Mouse (Mus musculus) spleen, postnatal 4 days (tissue): ENCODE measurements around the gene Gm11937.
"Not testable (repeated sequence)": the region's sequence is repeated elsewhere in the genome, so short reads cannot be mapped to it uniquely, and the experiment has no call there.

ENCODE experiments used
- DNase-seq, 2 experiments: peaks; one replicate each; pipeline ENCODE4 v3.0.0; 2022; ENCODE audit warnings: low spot score in 2 of 2

Gene Gm11937

DNA sequence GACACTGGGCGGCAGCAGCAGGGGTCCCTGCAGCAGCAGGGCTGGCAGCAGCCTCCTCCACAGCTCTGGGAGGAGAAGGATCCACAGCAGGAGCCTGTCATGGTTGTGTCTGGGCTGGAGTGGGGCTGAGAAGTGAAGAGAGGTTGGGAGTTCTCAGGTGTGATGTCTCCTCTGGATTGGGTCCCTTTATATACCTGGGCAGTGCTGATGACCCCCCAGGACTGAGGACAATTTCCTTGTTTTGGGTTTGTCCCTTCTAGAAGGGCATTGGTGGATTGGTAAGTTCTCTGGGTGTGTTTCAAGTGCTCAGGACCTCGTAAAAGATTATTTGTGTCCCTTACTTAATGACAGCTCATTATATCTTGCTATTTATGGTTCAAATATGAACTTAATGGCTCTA, at the start of gene Gm11937:
Gene Gm11937, minus strand, starts transcription at position 101 of the 400 bp plus-strand sequence.
- not testable (repeated sequence) for DNase-seq

DNA sequence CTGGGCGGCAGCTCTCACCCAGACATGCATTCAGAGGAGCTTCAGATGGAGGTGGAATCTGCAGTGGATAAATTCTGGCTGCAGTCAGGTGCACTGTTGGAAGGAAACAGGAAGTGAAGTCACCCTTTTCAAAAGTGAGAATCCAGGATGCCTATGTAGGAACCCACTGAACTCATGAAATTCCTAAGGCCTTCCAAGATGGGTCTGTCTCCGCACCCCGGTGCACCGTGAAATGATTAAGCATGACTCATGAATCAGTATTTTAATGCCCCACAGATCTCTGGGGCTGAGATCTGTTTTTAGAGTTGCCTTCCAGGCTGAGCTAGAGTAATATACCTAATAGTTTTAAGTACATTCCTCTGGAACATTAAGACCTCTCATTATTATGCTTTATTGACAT, 49.3 kb upstream of the Gm11937 start:
- no peak for DNase-seq

DNA sequence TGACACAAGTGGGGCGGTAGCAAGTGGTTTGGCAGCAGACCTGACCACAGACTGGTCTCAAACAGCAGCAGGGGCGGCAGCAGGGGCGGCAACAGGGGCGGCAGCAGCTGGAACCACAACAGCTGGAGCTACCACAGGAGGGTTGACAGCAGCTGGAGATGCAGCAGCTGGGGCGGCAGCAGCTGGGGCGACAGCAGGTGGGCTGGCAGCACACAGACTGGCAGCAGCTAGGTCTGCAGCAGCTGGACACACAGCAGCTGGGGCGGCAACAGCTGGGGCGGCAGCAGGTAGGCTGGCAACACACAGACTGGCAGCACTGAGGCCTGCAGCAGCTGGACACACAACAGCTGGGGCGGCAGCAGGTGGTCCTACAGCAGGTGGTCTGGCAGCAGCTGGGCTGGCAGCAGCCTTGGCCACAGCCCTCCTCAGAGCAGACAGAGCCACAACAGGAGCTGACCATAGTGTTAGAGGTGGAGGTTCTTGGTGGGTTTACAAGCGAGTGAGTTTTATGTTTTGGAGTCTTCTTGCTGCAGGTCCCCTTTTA, 48.5 kb upstream of the Gm11937 start, which contains the start of gene Gm11563:
Gene Gm11563, minus strand, starts transcription at position 494 of the 544 bp plus-strand sequence.
- not testable (repeated sequence) for DNase-seq

DNA sequence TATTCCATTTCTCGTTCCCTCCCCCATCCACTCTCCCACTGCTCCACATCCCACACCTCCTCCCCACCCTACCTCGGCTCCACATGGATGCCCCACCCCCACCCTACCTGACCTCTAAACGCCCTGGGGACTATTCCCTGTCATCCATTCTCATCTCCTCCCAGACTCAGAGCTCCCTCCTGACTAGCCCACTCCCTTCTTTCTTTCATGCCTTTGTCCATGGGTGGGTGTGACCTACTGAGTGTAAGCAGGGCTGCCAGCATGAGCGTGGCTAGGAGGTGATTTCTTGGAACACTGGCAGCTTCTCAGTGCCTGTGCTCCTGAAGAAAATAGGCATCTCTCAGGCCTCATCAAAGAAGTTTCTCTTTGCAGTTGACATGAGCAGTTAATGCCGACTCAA, 47.1 kb upstream of the Gm11937 start:
- DNase-seq, result no peak

DNA sequence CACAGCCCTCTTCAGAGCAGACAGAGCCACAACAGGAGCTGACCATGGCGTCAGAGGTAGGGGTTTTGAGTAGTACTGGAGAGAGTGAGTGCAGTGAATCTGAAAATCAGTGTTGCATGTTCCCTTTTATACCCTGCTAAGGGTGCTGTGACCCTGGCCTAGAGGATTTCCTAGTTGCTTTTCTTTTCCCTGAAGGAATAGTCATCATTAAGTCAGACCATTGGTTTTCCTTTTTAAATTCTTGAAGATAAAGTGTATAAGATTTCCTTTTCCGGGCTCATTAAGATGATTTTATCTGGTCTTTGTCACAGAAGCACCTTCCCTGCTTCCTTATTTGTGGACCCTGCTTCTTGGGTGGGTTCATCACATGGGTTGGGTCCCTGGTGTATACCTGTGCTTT, 40.1 kb upstream of the Gm11937 start, which contains the start of gene Gm11555:
Gene Gm11555, minus strand, starts transcription at position 101 of the 400 bp plus-strand sequence.
- no peak for DNase-seq

DNA sequence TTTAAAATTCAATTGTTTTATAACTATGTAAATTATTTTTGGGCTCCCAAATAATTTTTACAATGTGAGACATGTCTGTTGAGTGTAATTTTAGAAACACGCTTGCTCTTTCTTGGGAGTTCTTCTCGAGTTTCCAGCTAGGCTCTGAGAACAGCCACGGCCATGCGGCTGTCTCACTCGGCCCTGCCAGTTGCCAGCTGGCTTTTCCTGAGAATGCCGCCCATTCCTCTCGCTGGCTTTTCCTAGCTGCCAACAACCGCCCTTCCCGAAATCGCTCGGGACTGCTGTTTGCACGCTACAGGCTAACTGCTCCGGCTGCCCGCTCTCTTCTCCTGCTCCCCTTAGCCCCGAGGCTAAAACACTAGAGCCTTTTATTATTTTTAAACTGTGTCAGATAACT, 36.5 kb upstream of the Gm11937 start:
- no peak for DNase-seq

DNA sequence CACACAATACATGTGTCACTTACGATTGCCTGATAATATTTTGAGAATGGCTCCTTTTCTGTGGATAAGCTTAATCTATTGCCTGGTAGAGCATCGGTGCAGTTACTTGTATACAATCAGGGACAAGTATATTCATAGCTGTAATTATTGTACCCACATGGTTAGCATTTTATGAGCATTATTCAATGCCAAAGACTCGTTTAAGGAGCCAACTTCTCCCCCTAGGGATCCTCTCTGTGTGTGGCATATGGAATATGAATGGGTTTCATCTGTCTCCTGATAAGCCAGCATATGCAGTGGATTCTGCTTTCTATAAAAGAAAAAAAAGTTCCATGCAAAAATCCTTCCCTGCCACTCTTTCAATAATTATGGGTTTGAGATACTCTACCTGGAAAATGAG, 34.4 kb upstream of the Gm11937 start:
- DNase-seq, result no peak

DNA sequence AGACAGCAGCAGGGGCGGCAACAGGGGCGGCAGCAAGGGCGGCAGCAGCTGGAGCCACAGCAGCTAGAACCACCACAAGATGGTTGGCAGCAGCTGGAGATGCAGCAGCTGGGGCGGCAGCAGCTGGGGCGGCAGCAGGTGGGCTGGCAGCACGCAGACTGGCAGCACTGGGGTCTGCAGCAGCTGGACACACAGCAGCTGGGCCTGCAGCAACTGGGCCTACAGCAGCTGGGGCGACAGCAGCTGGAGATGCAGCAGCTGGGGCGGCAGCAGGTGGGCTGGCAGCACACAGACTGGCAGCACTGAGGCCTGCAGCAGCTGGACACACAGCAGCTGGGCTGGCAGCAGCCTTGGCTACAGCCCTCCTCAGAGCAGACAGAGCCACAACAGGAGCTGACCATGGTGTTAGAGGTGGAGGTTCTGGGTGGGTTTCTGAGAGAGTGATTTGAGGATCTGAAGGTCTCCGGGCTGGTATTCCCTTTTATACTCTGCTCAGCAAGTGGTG, 33.7 kb upstream of the Gm11937 start, which contains the start of gene Krtap4-7:
Gene Krtap4-7, minus strand, starts transcription at position 455 of the 505 bp plus-strand sequence.
- not testable (repeated sequence) for DNase-seq

DNA sequence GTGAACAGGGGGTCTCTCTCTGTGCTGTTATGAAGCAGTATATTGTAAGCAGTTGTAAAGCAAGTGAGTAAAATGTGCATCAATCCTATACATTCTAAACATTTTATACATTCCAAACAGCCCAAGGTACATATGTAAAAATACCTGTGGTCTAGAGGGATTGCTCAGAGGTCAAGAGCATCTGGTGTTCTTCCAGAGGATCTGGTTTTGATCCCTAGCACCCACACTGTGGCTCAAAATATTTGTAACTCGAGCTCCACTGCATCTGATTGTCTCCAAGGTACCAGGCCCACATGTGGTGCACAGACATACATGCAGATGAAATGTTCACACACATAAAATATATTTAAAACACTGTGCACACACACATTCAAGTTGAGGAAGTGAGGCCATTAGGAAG, 30.9 kb upstream of the Gm11937 start:
- DNase-seq, result no peak

DNA sequence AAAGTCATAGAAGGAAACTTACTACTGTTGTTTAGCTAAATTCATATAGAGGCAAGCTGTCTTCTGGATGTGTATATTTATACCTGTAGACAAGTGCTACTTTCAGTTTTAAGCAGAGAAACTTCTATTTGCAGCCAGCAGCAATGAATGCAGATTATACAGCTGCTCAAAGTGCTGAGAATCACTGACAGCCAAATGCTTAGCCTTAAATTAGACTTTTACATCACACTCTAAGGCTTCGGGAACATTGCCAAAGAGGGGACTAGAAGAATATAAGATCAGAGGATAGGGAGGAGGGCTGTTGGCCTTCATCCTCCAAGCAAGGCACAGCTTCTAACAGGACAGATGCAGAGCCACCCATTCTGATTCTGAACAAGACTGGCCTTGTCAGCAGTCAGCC, 27.1 kb upstream of the Gm11937 start:
- DNase-seq, result no peak

DNA sequence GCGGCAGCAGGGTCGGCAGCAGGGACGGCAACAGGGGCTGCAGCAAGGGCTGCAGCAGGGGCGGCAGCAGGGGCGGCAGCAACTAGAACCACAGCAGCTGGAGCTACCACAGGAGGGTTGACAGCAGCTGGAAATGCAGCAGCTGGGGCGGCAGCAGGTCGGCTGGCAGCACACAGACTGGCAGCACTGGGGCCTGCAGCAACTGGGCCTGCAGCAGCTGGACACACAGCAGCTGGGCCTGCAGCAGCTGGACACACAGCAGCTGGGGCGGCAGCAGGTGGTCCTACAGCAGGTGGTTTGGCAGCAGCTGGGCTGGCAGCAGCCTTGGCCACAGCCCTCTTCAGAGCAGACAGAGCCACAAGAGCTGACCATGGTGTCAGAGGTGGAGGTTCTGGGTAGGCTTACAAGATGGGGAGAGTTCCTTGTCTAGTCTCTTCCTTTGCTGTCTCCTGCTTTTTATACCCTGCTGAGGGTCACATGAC, 24.7 kb upstream of the Gm11937 start, which contains the start of gene Krtap4-2:
Gene Krtap4-2, minus strand, starts transcription at position 432 of the 482 bp plus-strand sequence.
- DNase-seq, result no peak

DNA sequence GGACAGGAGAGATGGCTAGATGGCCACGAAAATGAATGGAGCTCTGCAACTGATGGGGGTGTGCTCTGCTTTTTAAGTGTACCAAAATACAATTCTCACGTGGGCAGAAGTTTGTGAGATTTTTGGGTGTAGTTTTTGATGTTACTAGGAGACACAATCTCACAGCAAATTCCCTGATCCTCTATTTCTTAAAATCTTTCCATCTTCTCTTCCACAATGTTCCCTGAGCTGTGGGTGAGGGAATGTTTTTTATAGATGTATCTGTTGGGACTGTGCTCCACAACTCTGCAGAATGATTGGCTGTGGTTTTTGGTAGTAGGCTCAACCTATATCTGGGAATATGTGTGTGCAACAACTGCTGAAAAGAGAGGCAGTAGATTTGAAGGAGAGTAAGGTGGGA, 23.3 kb upstream of the Gm11937 start:
- no peak for DNase-seq

DNA sequence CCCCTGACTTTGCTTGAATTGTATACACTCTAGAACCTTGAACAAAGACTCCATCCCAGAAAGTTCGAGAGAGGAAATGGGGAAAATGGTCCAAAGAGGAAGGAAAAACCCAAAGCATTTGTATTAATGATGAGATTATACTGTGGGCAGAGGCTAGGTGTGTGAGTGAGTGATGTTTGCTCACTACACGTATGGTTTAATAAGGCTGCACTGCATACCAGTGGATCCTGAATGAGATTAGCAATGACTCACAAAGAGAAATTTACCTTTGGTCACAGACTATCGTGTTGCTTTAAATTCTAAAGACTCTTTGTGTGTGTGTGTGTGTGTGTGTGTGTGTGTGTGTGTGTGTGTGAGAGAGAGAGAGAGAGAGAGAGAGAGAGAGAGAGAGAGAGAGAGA, 20.9 kb upstream of the Gm11937 start:
- no peak for DNase-seq

DNA sequence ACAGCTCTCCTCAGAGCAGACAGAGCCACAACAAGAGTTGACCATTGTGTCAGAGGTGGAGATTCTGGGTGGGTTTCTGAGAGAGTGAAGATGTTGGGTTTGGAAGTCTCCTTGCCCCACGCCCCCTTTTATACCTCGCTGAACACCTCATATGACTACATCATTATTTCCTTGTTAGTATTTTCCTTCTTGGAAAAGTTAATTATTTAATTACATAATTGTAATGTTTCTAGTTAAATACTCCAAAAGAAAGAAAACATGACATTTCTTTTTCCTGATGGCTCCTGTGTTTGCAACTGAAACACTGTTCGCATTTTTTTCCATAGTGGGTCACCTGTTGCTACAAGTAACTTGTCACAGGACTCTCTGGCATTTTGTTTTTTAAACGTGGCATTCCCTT, 18.1 kb upstream of the Gm11937 start, which contains the start of gene Krtap4-1:
Gene Krtap4-1, minus strand, starts transcription at position 101 of the 400 bp plus-strand sequence.
- DNase-seq, result no peak

DNA sequence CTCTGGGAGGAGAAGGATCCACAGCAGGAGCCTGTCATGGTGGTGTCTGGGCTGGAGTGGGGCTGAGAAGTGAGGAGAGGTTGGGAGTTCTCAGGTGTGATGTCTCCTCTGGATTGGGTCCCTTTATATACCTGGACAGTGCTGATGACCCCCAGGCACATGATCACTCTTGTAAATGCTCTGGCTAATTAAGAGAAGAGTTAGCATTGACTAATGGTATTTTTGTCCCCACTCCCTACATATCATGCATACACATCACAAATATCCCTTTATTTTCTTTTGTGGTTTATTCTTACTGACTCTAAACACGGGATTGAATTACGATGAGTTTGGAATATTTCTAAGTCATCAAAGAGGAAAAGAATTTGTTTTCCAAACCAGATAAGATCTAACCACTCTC, 10.3 kb upstream of the Gm11937 start, which contains the start of gene Gm11562:
Gene Gm11562, minus strand, starts transcription at position 101 of the 400 bp plus-strand sequence.
- DNase-seq, result no peak

DNA sequence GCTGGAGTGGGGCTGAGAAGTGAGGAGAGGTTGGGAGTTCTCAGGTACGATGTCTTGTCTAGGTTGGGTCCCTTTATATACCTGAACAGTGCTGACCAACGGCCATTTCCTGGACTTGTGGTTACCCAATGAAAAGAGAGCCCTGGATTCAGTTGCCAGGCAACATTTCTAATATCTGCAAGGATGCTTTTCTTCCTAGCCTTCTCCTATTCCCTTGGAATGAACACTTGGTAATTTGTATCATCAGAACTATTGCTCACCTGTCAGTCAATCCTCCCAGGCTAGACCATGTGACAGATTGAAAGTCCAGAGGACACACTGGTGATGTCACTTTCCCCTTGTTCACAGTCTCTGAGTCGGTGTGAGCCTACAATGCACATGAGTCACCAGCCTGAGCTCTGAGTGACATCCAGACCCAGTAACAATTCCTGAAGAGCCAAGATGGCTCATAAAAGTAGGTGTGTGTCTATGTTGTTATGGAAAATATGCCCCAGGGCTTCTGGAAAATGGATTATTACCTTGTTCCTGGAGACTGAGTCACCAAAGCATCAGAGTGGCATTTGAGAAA, 4.9 kb upstream of the Gm11937 start, which contains the start of gene Krtap2-4:
Gene Krtap2-4, minus strand, starts transcription at position 51 of the 568 bp plus-strand sequence.
- DNase-seq, result no peak

DNA sequence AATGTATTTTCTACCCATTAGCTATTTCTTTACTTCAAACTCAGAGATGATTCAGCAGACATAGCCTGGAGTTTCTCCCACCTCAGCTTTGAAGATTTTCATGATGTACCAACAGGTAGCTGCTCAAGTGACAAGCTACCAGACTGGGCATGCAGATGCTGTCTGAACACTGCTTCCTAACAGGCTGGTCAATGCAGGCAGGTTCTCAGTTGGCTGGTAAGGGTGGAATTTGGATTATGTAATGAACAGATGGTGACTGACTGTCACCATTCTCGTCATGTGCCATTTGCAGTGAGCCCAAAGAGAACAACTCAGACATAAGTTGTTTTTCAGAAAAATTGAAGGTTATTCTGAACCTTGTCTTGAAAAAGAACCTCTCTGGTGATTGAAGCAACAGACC, 863 bp downstream of the Gm11937 start:
- DNase-seq, result no peak

DNA sequence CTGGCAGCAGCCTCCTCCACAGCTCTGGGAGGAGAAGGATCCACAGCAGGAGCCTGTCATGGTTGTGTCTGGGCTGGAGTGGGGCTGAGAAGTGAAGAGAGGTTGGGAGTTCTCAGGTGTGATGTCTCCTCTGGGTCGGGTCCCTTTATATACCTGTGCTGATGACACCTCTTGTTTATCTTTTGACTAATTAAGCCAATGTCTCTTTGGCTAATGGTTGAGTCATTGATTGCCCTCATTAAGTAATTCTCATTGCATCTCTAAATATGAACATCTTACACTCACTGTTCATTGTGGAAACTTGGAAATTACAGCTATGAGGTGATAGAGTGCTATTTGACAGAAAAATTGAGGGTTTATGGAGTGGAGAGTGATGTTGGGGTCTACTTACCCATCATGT, 6.8 kb downstream of the Gm11937 start, which contains the start of gene Gm11938:
Gene Gm11938, minus strand, starts transcription at position 101 of the 400 bp plus-strand sequence.
- DNase-seq, result not testable (repeated sequence)

DNA sequence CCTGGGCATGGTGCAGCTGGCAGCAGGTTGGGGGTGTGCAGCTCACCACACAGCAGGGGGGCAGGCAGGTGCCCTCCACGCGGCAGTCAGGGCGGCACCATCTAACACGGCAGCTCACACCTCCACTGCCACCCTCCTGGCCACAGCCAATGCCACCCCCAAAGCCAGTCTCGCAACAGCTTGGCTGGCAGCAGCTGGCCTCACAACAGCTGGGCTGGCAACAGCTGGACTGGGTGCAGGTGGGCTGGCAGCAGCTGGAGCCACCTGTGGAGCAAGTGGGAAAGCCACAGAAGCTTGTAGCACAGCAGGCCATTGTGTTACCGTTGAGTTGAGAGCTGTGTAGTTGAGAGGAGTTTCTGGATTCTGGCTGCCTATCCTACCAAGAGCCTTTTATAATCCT, 12.2 kb downstream of the Gm11937 start, which contains the start of gene Krtap9-3:
Gene Krtap9-3, minus strand, starts transcription at position 364 of the 400 bp plus-strand sequence.
- not testable (repeated sequence) for DNase-seq

DNA sequence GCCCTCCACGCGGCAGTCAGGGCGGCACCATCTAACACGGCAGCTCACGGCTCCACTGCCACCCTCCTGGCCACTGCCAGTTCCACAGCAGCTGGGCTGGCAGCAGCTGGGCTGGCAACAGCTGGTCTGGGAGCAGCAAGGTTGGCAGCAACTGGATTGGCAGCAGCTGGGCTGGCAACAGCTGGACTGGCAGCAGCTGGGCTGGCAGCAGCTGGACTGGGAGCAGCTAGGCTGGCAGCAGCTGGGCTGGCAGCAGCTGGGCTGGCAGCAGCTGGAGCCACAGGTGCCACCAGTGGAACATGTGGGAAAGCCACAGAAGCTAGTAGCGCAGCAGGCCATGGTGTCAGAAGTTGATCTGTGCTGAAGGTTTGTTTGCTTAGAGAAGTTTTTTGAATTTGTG, 19.0 kb downstream of the Gm11937 start, which contains the start of gene Krtap1-3:
Gene Krtap1-3, minus strand, starts transcription at position 359 of the 400 bp plus-strand sequence.
- no peak for DNase-seq

DNA sequence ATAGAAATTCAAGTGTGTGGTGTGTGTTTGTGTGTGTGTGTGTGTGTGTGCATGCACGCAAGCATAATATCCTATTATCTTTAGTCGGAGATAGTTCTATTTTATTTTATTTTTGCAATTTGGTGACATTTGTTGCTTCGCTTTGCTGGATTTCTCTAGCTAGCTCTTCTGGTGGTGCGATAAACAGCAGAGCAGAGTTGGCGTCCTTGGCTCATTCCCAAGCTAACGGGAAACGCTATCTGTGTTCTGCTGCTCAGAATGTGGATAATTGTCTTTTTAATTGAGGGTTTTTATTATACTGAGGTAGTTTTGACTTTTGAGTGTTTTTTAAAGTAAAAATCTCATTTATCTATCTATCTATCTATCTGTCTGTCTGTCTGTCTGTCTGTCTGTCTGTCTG, 24.9 kb downstream of the Gm11937 start:
- no peak for DNase-seq

DNA sequence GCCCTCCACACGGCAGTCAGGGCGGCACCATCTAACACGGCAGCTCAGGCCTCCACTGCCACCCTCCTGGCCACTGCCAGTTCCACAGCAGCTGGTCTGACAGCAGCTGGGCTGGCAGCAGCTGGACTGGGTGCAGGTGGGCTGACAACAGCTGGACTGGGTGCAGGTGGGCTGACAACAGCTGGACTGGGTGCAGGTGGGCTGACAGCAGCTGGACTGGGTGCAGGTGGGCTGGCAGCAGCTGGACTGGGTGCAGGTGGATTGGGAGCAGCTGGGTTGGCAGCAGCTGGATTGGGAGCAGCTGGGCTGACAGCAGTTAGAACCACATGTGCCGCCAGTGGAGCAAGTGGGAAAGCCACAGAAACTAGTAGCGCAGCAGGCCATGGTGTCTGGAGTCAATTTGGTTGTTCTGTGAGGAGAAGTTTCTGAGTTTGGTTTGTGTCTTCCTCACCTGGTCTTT, 26.7 kb downstream of the Gm11937 start, which contains the start of gene Krtap1-4:
Gene Krtap1-4, minus strand, starts transcription at position 410 of the 460 bp plus-strand sequence.
- no peak for DNase-seq
